Mouse (Mus musculus): Measurements from ENCODE around the gene Grm5.

Gene Grm5

GRCm38 (mm10) chr7:87583868-87584267 is at the start of gene Grm5:
TSS of gene Grm5 (plus strand) at chr7:87584168.
- in situ Hi-C loops (cut with MboI): no loop called here

DNA sequence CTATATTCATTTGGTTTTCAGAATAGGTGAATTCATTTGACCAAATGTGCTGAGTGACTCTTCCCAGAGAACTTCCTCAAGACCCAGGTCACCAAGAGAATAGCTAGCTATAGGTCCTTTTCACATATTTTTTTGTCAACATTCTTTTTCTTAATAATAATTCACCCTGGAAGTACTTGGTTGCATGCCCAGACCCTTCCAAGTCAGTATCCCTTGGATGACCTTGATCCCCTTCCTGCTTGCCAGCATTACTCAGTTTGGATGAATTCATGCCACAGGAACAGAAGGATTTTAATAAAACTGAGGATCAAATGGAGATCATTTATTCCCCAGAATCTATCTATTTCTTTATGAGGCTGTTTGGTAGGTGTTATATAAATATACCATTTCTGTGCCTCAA is 44.9 kb upstream of the Grm5 start:
- in situ Hi-C loops (cut with MboI): no loop called here

DNA sequence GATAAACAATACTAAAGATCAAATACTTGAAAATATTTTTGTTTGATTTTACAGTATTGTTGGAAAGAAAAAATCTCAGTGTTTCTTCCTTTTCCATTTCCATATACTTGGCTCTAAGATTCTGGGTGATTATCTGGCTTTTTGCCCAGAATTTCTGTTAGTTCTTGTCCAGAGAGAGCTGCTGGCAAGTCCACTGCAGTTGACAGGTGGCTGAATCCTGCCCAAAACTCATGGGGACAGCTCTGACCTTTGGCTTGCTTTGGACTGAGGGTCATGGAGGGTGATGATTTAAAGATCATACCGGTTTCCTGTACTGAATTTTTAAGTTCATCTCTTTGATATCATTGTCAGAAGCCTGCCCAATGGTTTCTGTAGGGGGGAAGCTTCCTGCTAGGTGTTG is 18.7 kb upstream of the Grm5 start:
- in situ Hi-C loops (cut with MboI): no loop called here

DNA sequence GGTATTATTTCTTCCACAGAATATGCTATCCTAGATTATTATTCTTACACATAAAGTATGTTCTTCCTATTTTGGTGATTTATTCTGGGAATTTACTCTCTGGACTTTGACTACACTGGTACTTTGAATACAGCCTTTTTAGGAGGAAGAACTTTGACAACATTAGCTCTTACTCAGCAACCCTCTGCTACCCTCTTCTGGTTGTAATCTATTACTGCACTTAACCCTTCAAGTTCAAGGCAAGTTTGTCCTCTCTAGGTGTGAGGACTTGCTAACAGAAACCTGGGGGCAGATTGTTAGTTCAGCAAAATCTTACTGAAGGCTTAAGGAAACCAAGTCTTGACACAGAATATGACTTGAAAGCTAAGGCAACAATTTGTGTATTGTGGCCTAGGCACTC is 17.5 kb upstream of the Grm5 start:
- in situ Hi-C loops (cut with MboI): no loop called here

GRCm38 (mm10) chr7:87584281-87584701 is 323 bp downstream of the Grm5 start:
- in situ Hi-C loops (cut with MboI): no loop called here

DNA sequence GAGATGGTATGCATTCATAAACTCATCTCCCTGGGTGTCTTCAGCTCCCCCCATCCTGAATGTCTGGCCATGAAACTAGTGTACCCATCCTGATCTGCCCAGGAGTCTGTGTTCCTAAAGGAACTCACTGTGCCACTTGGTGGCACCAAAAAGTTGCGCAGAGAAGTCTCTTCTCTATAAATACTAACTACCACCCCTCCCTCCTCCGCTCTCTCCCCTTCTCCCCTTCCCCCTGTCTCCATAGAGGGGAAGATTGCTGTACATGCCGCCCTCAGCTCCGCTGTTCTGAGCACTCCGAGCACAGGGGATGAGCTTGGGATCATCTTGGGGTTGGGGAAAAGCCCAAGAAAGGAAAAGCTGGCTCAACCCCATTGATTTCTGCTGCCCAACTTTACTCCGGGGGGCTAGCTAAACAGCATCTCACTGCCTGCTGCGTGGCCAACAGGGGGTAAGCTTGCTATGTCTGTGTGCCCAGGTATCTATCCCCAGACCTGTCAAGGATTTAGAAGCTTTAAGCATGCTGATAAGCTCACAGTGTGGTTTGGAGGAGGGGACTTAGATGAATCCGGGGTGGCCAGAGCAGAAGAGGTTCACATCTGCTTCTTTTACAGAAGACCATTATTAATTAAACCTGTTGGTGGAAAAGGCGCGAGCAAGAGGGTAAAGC is 2.4 kb downstream of the Grm5 start:
- in situ Hi-C loops (cut with MboI): no loop called here

DNA sequence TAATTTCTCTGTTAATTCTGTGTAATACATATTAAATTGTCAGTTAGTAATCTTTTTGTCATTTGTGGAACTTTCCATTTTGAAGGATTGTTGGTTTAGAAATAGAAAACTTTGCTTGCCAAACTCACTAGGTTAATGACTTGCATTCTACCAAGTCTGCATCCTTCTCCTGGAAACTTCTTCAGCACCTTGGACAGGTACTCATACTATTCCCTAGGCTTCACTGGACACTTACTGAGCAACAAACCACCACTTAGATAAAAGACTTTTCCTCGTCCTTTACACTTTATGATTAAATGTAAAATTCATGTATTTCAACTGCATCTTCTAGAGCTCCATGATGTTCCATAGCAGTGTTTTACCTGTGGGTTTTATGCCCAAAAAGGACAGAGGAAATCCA is 4.0 kb downstream of the Grm5 start:
- in situ Hi-C loops (cut with MboI): no loop called here

- in situ Hi-C loops (cut with MboI): no loop called here
Observed at GRCm38 (mm10) chr7:87626251-87626650, 42.3 kb downstream of the Grm5 start.

DNA sequence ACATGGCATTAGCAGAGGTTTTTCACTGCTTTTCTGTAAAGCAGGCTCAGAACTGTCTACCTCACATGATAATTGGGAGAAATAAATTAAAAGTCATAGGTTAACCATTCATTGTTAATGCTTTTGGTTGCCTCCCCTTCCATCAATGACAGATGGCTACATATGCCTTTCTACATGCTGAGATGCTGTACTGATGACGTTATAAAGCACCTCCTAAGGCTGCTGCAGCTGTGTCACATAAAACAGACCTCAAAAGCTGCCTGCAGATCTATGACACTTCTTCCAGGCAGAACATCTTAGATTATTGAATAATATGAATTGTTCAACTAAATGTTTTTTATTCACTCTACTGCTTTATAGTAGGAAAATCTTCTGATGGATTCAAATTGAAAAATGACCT is 51.6 kb downstream of the Grm5 start:
- in situ Hi-C loops (cut with MboI): no loop called here

GRCm38 (mm10) chr7:87650610-87651009 is 66.6 kb downstream of the Grm5 start:
- in situ Hi-C loops (cut with MboI): no loop called here

DNA sequence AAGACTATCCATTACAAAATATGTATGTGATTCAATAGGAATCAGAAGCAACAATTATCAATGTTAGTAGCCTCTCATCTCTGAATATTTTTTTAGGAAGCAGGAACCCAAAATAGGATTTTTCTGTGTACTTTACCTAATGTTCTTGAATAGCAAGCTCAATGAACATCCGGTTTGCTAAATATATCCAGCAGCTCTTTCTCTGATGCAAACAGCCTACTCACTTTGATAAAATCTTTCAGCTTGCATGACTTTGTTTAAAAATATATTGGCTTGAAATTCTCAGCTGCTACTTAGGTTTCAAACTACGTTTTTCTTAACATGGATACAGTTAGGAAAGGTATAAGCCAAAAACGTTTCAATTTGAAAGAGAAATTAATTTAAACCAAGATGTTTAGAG is 77.8 kb downstream of the Grm5 start:
- in situ Hi-C loops (cut with MboI): no loop called here

GRCm38 (mm10) chr7:87664041-87664440 is 80.1 kb downstream of the Grm5 start:
- in situ Hi-C loops (cut with MboI): no loop called here

GRCm38 (mm10) chr7:87716393-87716792 is 132.4 kb downstream of the Grm5 start:
- in situ Hi-C loops (cut with MboI): no loop called here

- in situ Hi-C loops (cut with MboI): no loop called here
Observed at GRCm38 (mm10) chr7:87718631-87719030, 134.7 kb downstream of the Grm5 start.

- in situ Hi-C loops (cut with MboI): no loop called here
Observed at GRCm38 (mm10) chr7:87734511-87734910, 150.5 kb downstream of the Grm5 start.

- in situ Hi-C loops (cut with MboI): no loop called here
Observed at GRCm38 (mm10) chr7:87761945-87762344, 178.0 kb downstream of the Grm5 start.

DNA sequence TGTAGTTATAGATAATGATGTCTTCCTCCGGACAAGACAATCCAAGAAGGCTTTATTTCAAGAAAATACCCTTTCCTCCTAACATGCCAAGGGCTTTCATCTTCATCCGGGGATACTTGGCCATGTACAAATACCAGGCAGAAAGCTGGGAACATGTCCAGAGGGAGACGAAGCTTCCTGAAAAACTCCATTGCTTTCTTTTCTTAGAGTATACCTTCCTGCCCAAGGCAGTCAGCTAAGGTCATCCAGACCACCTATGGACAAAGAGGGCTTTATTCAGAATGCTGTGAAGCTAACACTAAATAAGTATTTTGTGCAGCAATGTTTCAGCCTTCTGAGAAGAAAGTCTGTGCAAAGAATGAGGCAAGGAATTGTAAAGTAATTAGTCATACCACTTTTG is 178.4 kb downstream of the Grm5 start:
- in situ Hi-C loops (cut with MboI): no loop called here

DNA sequence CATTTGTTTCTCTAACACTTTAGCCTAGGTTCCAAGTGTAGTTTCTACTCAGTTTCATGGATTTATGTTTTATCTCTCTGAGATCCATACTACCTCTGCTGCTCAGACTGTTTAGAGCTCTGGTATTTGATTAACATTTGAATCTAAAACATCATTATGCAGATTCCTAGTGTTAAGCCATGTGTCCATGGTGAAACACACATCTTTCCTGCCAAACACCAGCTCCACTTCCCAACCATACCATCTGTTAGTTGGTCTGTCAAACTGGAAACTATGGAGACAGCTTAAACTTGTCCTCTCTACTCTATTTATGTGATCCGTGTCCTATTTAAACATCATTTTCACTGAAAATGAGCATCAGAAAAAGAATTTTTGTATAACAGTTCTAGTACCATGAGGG is 203.6 kb downstream of the Grm5 start:
- in situ Hi-C loops (cut with MboI): no loop called here

DNA sequence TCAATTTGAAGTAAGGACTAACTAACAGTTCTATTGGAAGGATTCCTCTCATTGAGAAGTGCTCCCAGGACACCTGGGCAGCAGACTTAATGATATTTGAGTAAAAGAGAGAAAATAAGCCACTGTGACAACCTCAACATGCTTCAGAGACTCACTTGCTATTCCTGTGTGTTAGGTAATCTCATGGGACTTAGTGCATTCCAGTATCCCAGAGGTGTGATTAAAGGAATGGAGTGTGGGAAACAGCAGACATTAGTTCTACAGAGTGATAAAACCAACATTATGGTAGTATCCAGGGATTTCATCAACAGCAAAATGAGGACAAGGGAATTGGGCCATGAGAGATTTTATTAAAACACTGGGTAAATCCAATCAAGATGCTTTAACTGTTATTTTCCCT is 205.0 kb downstream of the Grm5 start:
- in situ Hi-C loops (cut with MboI): no loop called here

DNA sequence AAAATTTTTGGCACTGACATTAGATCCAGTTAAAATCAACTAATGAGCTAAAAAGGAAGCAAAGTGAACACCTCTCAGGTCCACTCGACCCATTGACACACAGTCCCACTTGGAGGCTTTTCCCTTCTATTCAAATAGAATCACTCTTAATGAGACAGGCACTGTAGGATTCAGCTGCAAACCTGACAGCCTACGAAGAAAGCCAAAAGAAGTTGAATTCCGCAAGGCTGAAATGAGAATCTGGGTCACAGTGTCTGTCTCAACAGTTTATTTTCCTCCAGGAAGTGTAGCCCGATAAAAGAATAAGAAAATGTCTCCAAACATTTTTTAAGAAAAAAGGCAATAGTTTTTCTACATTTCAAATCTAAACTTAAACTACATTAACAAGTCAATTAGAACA is 209.9 kb downstream of the Grm5 start:
- in situ Hi-C loops (cut with MboI): no loop called here

DNA sequence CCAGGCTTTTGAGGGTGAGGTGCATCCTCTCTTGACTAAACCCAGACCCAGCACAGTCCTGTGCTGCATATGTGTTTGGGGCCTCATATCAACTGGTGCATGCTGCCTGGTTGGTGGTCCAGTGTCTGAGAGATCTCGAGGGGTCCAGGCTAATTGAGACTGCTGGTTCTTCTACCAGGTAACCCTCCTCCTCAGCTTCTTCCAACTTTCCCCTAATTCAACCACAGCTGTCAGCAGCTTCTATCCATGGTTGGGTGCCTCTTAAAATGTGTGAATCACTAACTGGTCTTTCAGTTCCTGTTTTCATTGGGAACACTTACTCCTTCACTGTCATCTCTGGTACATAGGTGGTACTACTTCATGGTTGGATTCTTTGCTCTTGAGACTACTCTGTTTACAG is 240.9 kb downstream of the Grm5 start:
- in situ Hi-C loops (cut with MboI): no loop called here

- in situ Hi-C loops (cut with MboI): no loop called here
Observed at GRCm38 (mm10) chr7:87834669-87835068, 250.7 kb downstream of the Grm5 start.

DNA sequence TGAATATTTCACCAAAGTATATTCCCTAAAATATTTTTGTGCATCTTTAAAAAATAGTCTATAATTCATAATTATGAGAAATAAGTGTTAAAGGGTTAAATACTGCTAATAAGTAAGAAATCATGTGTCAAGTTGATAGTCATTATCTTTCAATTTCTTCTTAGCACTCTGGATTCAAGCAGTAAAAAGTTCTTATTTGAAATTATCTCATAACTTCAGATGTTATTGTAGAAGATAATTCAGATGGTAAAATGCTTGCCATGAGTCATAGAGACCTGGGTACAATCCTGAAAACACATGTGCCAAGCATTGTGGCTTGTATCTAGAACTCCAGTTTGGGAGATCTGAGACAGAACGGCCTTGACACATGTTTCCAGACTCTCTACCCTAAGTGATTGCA is 254.6 kb downstream of the Grm5 start:
- in situ Hi-C loops (cut with MboI): no loop called here

DNA sequence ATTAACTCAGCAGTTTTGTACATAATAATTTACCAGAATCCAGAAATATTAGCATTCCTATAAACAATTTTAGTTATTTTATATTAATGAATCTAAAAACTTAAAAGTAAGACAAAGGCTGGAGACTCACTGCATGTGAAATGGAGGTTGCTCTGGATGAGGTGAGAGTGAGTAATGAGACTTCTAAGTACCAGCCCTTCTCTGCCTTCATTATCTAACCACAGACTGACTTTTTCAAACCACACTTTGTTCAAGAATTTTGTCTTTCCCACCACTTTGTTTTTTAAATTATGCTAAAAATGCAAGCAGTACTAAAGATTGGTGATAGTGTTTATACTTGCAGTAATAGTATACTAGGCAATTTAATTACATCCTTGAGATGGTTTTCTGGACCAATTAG is 259.5 kb downstream of the Grm5 start:
- in situ Hi-C loops (cut with MboI): no loop called here

Data from mature B cell (primary cell).